Mouse (Mus musculus): ENCODE results near the gene Hspb1. TPM values are rescaled to one million over a fixed set of nuclear protein-coding genes. Genes with fewer than 3 reads are reported as not detected.

The Hspb1 gene
- polyA plus RNA-seq, 1 experiment from 2014 or later, result 23.9 TPM

GRCm38 (mm10) chr5:135890323-135890722, 2.6 kb downstream of the Hspb1 start:
- Histone ChIP-seq H3K4me3 (no peak overlapping the region), H3K36me3 (no peaks in the 10 kb centered on the region), H3K4me2 (replicated peaks) (no peak overlapping the region), H3K9me3 (replicated peaks) (no peaks in the 10 kb centered on the region), H3K4me1 (peaks cover 14% of the 10 kb centered on the region), H3K9ac (no peak overlapping the region), H3K27ac (no peak overlapping the region), H3K27me3 (peaks cover 48% of the 10 kb centered on the region)
- WGBS, result 61% methylated on average over 4 of the region's 4 CpGs
- no peak for ATAC-seq (ENCODE audit: low FRiP score)

GRCm38 (mm10) chr5:135890920-135891319, 3.2 kb downstream of the Hspb1 start:
- H3K9ac ChIP-seq, result no peak overlapping the region
- ATAC-seq (ENCODE audit: low FRiP score), result no peak
- 57% methylated on average over 3 of the region's 3 CpGs for WGBS
- H3K27me3 ChIP-seq, result peaks cover 46% of the 10 kb centered on the region
- no peak overlapping the region for H3K4me2 ChIP-seq (replicated peaks)
- no peak overlapping the region for H3K4me3 ChIP-seq
- H3K27ac ChIP-seq, result no peak overlapping the region
- no peaks in the 10 kb centered on the region for H3K9me3 ChIP-seq (replicated peaks)
- H3K4me1 ChIP-seq, result peaks cover 14% of the 10 kb centered on the region
- H3K36me3 ChIP-seq, result no peaks in the 10 kb centered on the region

GRCm38 (mm10) chr5:135892589-135893351, 5.1 kb downstream of the Hspb1 start:
- no peak for ATAC-seq (ENCODE audit: low FRiP score)
- no peaks in the 10 kb centered on the region for H3K9me3 ChIP-seq (replicated peaks)
- no peak overlapping the region for H3K4me3 ChIP-seq
- H3K27ac ChIP-seq, result no peak overlapping the region
- WGBS, result 63% methylated on average over 9 of the region's 9 CpGs
- no peaks in the 10 kb centered on the region for H3K36me3 ChIP-seq
- peaks cover 9% of the 10 kb centered on the region for H3K4me1 ChIP-seq
- H3K9ac ChIP-seq, result no peak overlapping the region
- peaks cover 36% of the 10 kb centered on the region for H3K27me3 ChIP-seq
- H3K4me2 ChIP-seq (replicated peaks), result no peak overlapping the region

- H3K27ac ChIP-seq, result no peak overlapping the region
- H3K9me3 ChIP-seq (replicated peaks), result no peaks in the 10 kb centered on the region
- peaks cover 17% of the 10 kb centered on the region for H3K27me3 ChIP-seq
- H3K4me2 ChIP-seq (replicated peaks), result no peak overlapping the region
- ATAC-seq (ENCODE audit: low FRiP score), result no peak
- no peaks in the 10 kb centered on the region for H3K36me3 ChIP-seq
- no peak overlapping the region for H3K4me3 ChIP-seq
- WGBS, result 87% methylated on average over 6 of the region's 6 CpGs
- H3K4me1 ChIP-seq, result no peaks in the 10 kb centered on the region
- H3K9ac ChIP-seq, result no peak overlapping the region
These were observed 7.2 kb downstream of the Hspb1 start for GRCm38 (mm10) chr5:135894958-135895357.

GRCm38 (mm10) chr5:135898028-135898427, 10.3 kb downstream of the Hspb1 start:
- Histone ChIP-seq H3K4me2 (replicated peaks) (no peak overlapping the region), H3K9me3 (replicated peaks) (no peaks in the 10 kb centered on the region), H3K27ac (no peak overlapping the region), H3K9ac (no peak overlapping the region), H3K4me1 (peaks cover 6% of the 10 kb centered on the region), H3K36me3 (no peaks in the 10 kb centered on the region), H3K4me3 (no peak overlapping the region), H3K27me3 (no peaks in the 10 kb centered on the region; the same call in 1 of the 2 replicates)
- no peak for ATAC-seq (ENCODE audit: low FRiP score)
- 25% methylated on average over 3 of the region's 3 CpGs for WGBS

- H3K36me3 ChIP-seq, result no peaks in the 10 kb centered on the region
- H3K27ac ChIP-seq, result no peak overlapping the region
- no peak overlapping the region for H3K4me3 ChIP-seq
- no peak overlapping the region for H3K9ac ChIP-seq
- no peak for ATAC-seq (ENCODE audit: low FRiP score)
- no peaks in the 10 kb centered on the region for H3K9me3 ChIP-seq (replicated peaks)
- 81% methylated on average over 4 of the region's 4 CpGs for WGBS
- H3K4me1 ChIP-seq, result peaks cover 11% of the 10 kb centered on the region
- no peak overlapping the region for H3K4me2 ChIP-seq (replicated peaks)
- H3K27me3 ChIP-seq, result no peaks in the 10 kb centered on the region; the same call in 1 of the 2 replicates
These were observed 11.3 kb downstream of the Hspb1 start for GRCm38 (mm10) chr5:135898995-135899394.

GRCm38 (mm10) chr5:135899833-135900232, 12.1 kb downstream of the Hspb1 start:
- 68% methylated on average over 4 of the region's 4 CpGs for WGBS
- no peak for ATAC-seq (ENCODE audit: low FRiP score)
- no peaks in the 10 kb centered on the region; the same call in 1 of the 2 replicates for H3K27me3 ChIP-seq
- H3K4me1 ChIP-seq, result peaks cover 13% of the 10 kb centered on the region
- no peak overlapping the region for H3K4me3 ChIP-seq
- H3K9me3 ChIP-seq (replicated peaks), result no peaks in the 10 kb centered on the region
- no peak overlapping the region for H3K9ac ChIP-seq
- H3K36me3 ChIP-seq, result no peaks in the 10 kb centered on the region
- H3K27ac ChIP-seq, result no peak overlapping the region
- no peak overlapping the region for H3K4me2 ChIP-seq (replicated peaks)

- no peaks in the 10 kb centered on the region for H3K9me3 ChIP-seq (replicated peaks)
- H3K4me1 ChIP-seq, result peaks cover 13% of the 10 kb centered on the region
- H3K4me3 ChIP-seq, result no peak overlapping the region
- H3K4me2 ChIP-seq (replicated peaks), result no peak overlapping the region
- H3K27ac ChIP-seq, result no peak overlapping the region
- no peak for ATAC-seq (ENCODE audit: low FRiP score)
- 85% methylated on average over 3 of the region's 3 CpGs for WGBS
- no peaks in the 10 kb centered on the region; the same call in 1 of the 2 replicates for H3K27me3 ChIP-seq
- no peak overlapping the region for H3K9ac ChIP-seq
- no peaks in the 10 kb centered on the region for H3K36me3 ChIP-seq
These were observed 13.0 kb downstream of the Hspb1 start for GRCm38 (mm10) chr5:135900701-135901100.

GRCm38 (mm10) chr5:135901354-135902095, 13.8 kb downstream of the Hspb1 start:
- Histone ChIP-seq H3K9me3 (replicated peaks) (no peaks in the 10 kb centered on the region), H3K36me3 (no peaks in the 10 kb centered on the region), H3K4me3 (no peak overlapping the region), H3K27me3 (no peaks in the 10 kb centered on the region; the same call in 1 of the 2 replicates), H3K4me2 (replicated peaks) (no peak overlapping the region), H3K9ac (no peak overlapping the region), H3K4me1 (peaks cover 13% of the 10 kb centered on the region), H3K27ac (no peak overlapping the region)
- no peak for ATAC-seq (ENCODE audit: low FRiP score)
- 63% methylated on average over 6 of the region's 6 CpGs for WGBS

- no peaks in the 10 kb centered on the region for H3K27me3 ChIP-seq
- H3K9ac ChIP-seq, result peak overlapping the region; percentile 46; the same call in 1 of the 2 replicates
- H3K36me3 ChIP-seq, result peaks cover 15% of the 10 kb centered on the region
- peak overlapping the region; percentile 84 for H3K27ac ChIP-seq
- H3K4me3 ChIP-seq, result peak overlapping the region; percentile 26
- peak overlapping the region; percentile 52 for H3K4me2 ChIP-seq (replicated peaks)
- H3K9me3 ChIP-seq (replicated peaks), result no peaks in the 10 kb centered on the region
- WGBS, result 26% methylated on average over 7 of the region's 7 CpGs
- H3K4me1 ChIP-seq, result peaks cover 13% of the 10 kb centered on the region
- peak; percentile 30 for ATAC-seq (ENCODE audit: low FRiP score)
These were observed 15.3 kb downstream of the Hspb1 start for GRCm38 (mm10) chr5:135903058-135903457.

GRCm38 (mm10) chr5:135903551-135904151, 15.9 kb downstream of the Hspb1 start:
- H3K27ac ChIP-seq, result peak overlapping the region; percentile 84
- H3K4me2 ChIP-seq (replicated peaks), result peak overlapping the region; percentile 52
- peak overlapping the region; percentile 26 for H3K4me3 ChIP-seq
- ATAC-seq (ENCODE audit: low FRiP score), result peak; percentile 94
- H3K9me3 ChIP-seq (replicated peaks), result no peaks in the 10 kb centered on the region
- peak overlapping the region; percentile 46 for H3K9ac ChIP-seq
- no peaks in the 10 kb centered on the region for H3K27me3 ChIP-seq
- WGBS, result under 1% methylated on average over 30 of the region's 30 CpGs
- H3K4me1 ChIP-seq, result peaks cover 13% of the 10 kb centered on the region
- peaks cover 19% of the 10 kb centered on the region for H3K36me3 ChIP-seq

GRCm38 (mm10) chr5:135904259-135904658, 16.5 kb downstream of the Hspb1 start:
- Histone ChIP-seq H3K4me2 (replicated peaks) (peak overlapping the region; percentile 52; the same call in 1 of the 2 replicates), H3K27ac (peak overlapping the region; percentile 84), H3K4me3 (no peak overlapping the region), H3K9ac (no peak overlapping the region), H3K4me1 (peaks cover 18% of the 10 kb centered on the region), H3K9me3 (replicated peaks) (no peaks in the 10 kb centered on the region), H3K27me3 (no peaks in the 10 kb centered on the region), H3K36me3 (peaks cover 25% of the 10 kb centered on the region)
- ATAC-seq (ENCODE audit: low FRiP score), result no peak
- 74% methylated on average over 5 of the region's 5 CpGs for WGBS

All from hindbrain, embryonic 12.5 days (tissue).